Mouse (Mus musculus) testis, postnatal 14 days (tissue): ENCODE results near the gene Pfkfb4.

Source experiments
- DNase-seq: peaks from one replicate; pipeline ENCODE4 v3.0.0; 2021; ENCODE audit warnings: low spot score

Gene Pfkfb4

DNA sequence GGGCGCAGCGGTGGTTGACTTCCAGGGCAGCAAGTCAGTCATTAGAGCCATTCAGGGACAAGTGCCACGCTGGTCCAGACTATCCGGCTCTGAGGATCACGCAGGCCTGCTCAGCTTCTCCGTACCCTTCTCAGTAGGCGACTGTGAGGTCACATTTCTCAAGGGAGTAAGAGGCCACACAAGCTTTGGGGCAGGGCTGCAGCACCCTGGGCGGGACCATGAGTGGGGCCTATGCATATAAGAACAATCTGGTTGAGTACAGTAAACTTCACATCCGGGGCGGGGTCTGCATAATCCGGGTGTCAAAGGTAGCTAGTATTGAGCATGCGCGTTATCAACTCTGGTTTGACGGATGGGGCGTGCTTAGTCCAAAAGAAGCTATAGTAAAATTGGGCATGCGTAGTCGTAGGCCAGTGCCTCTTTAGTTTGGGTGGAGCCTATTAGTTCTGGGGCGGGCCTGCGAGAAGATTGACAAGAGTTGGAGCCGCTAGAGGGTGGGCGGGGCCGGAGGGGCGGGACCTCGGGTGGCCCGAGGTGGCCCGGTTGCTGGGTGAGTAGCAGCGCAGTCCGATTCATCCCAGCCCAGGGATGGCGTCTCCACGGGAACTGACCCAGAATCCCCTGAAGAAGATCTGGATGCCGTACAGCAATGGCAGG, at the start of gene Pfkfb4:
Gene Pfkfb4, plus strand, starts transcription at position 351 of the 657 bp plus-strand sequence.
- peak; percentile 93 for DNase-seq

DNA sequence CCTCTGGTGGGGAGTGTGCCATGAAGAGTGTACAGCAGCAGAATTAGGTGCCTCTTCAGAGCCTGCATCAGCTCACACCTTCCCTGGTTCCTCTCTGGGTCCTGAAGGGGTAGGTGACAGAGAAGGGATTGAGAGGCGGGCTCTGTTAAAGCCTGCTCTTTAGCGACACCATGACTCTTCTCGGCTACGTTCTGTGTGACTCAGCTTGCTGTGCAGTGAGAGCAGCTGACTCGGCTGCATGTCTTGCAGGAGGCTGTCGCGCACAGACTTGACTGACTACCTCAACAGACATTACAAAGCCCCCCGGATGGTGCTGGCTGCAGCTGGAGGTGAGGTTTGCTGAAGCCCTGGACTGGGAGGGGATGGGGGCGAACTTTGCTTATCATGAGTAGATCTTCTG, 46.5 kb upstream of the Pfkfb4 start:
- no peak for DNase-seq

DNA sequence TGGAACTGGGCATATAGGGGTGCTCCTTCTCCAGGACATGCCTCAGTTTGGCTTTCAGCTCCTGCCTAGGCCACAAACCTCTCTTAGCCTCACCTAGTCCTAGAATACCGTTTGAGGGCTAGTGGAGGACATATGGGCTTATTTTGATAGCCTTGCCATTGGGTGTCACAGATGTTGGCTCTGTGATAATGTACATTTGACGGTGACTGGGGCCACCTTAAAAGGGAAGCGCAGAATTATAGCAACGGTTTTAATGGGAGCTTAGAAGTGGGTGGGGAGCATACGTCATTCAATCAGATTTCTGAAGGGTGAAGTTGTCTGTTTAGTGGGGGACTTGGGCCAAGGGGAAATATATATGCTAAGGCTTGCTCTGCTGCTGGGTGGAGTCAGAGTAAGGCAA, 46.0 kb upstream of the Pfkfb4 start:
- no peak for DNase-seq

DNA sequence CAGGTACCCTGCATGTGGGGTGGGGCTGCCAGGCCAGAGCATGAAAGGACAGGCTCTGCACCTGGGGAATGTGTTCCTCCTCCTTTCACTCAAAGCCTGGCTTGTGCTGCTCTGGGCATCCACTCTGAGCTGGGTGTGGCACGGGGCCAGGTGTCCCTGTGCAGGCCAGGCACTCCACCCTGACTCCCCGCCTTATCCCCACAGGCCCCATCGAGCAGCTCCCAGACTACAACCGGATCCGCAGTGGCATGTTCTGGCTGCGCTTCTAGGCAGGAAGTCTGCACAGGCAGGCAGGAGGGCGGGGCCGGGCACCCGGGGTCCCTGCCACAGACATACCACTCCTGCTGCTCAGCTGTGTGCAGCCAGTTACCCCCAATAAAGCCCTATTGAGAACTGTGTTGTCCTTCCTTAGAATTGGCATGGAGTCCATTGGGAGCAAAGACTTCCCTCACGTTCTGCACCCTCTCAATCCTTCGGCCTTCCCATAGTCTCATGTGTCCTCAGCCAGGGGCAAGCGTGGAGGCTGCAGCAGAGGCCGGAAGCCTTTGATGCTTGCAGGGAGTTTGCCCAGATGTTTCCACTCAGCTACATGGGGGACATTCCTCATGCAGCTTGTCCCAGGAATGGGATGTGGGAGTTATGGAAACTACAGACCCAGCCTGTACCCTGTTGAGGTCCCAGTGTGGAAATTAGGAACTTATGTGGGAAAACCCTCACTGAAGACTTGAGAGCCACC, 42.2 kb upstream of the Pfkfb4 start:
- peak; percentile 25 for DNase-seq

DNA sequence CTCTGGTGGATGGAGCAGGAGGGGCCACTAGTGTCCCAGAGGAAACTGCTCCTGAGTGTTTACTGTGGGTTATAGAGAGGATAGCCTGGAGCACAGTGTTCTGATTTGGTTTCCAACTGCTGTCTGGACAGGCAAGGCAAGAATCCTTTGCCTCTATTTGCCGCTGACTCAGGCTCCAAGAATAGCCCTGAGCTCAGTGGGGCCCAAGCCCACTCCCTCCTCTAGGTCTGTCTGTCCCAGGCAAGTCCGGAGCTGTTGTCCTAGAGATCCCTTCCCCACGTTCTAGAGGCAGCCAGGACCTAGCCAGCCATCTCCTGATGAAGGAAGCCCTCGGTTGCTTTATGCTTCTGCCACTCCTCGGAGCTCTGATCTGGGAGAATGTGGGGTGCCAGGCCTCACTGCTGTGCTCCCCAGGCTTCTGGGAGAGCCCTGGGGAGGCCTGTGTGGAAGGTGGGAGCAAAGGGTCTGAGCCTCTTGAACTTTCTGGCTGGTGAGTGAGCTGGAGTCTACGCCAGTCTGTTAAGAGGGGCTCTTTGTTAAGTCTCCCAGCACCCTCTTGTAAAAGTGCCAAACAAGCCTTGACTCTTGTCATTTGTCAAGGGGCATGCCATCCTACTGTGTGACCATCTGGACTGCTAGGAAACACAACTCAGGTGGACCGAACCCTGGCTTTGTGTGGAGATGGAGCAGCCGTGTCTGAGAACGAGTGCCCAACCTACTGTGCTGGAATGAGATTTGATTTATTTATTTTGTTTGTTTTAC, 41.4 kb upstream of the Pfkfb4 start:
- no peak for DNase-seq

DNA sequence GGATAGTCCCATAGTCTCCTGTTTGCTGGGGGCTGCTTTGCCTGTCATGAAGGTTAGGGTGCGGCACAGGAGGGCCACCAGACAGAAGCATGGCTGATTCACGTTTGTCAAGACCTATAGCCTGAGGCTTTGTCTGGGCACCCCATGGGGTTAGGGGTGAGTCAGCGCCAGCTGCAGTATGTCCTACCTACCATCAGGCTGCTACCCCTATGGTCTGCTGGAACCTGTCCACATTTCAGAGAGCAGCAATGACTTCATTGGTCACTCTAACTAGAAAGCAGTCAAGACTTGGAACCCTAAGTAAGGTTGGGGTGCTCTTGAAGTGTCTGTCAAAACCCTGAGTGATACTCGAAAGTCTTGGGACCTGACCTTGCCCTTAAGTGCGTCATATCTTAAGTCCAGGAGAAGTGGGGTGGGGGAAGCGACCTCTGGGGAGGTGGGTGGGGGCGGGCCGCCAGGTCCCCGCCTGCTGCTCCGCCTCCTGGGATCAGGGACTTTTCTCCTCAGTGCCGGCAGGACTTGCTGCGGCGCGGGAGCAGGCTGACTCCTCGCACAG, 38.4 kb upstream of the Pfkfb4 start, which contains the start of gene Col7a1:
Gene Col7a1, plus strand, starts transcription at position 506 of the 556 bp plus-strand sequence.
- no peak for DNase-seq

DNA sequence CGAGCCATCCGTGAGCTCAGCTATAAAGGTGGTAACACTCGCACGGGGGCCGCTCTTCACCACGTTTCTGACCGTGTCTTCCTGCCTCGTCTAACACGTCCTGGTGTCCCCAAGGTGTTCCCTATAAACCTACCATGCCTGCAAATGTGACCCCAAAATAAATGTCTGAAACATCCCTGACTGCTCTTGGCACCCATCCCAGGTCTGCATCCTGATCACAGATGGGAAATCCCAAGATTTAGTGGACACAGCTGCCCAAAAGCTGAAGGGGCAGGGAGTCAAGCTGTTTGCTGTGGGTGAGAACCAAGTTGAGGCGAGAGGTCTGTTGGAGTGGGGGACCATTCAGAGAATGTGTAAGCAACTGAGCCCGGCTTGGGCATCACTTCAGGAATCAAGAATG, 36.3 kb upstream of the Pfkfb4 start:
- DNase-seq: no peak

DNA sequence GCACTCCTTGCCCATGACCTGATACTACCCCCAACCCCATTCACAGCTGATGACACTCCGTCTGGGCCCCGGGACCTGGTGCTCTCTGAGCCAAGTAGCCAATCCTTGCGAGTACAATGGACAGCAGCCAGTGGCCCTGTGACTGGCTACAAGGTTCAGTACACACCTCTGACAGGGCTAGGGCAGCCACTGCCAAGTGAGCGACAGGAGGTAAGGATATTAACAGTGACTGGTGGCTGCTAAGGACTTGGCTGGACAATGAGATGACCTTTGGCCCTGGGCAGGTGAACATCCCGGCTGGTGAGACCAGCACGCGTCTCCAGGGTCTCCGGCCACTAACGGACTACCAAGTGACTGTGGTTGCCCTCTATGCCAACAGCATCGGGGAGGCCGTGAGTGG, 35.7 kb upstream of the Pfkfb4 start:
- DNase-seq: no peak

DNA sequence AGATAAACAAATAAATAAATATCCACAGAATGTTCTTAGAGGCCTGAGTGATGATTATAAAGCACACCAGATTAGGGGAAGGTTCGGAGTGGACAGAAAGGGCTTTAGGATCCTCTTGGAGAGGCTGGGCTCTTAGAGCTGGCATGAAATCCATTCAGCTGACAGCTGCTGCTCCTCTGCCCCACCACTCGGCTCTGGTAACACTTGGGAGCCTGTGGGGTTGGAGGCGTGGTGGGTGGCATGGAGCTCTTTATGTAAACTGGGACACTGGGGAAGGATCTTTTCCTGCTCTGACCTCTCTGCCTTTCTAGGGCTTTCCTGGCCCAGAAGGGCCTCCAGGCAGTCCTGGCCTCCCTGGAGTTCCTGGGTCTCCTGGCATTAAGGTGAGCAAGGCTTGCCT, 28.0 kb upstream of the Pfkfb4 start:
- no peak for DNase-seq

DNA sequence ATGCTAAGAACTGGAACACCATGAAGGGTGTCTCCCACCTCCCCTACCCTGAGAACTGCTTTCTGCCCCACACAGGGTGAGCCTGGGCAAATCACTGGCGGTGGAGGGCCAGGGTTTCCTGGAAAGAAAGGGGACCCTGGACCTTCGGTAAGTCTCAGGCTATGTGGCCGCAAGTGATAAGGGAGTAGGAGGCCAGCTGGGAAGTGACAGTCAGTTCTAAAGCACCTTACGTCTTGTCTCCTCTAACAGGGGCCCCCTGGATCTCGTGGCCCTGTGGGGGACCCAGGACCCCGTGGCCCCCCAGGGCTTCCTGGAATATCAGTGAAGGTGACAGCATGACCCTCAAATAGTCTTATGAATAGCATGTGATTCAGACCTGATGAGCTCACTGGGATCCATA, 27.2 kb upstream of the Pfkfb4 start:
- no peak for DNase-seq

DNA sequence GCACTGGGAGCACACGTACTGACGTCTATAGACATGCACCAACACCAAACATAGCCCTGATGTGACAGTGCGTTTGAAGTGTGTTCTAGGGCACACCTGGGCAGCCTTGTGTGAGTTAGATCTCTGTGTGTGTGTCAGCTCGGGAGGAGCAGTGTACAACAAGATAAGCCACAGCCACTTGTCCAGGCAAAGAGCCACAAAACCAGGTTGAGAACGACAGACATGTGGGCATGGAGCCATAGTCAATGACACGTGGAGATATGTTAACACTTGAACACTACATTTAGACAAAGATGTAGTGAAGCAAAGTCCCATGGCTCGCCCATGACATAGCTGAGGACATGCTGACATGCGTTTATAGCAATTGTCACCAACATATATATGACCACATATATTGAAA, 21.0 kb upstream of the Pfkfb4 start:
- no peak for DNase-seq

DNA sequence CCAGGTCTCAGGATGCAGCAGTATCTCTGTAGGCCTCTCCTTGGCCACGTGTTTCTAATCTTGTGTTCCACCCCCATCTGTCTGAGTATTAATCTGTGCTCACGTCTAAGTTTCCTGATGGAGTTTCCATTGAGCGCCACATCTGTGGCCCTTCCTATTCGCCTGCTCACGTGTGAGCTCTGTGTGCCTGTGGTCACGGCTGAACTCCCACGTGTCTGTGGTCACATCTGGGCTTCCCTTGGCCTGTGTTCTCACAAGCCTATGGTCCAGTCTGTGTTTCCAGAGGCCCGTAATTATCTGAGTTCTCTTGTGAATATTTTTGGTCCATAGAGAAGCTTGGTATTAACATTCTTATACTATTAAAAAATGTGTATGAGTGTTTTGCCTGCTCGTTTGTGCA, 15.1 kb upstream of the Pfkfb4 start:
- DNase-seq: no peak

DNA sequence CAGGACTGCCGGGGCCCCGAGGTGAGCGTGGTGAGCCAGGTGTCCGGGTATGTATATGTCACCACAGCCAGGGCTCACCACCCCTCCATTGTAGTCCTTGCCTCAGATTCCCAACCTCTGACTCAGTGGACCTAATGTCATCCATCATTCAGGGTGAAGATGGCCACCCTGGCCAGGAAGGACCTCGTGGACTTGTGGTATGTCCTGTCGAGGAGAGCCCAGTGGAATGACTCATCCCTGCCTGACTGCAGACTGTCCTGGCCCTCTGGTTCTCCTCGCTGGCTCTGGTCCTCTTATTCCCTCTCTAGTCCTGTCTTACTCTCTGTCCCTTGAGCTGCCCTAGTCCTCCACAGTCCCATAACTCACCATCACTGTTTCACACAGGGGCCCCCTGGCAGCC, 13.6 kb upstream of the Pfkfb4 start:
- DNase-seq: no peak

DNA sequence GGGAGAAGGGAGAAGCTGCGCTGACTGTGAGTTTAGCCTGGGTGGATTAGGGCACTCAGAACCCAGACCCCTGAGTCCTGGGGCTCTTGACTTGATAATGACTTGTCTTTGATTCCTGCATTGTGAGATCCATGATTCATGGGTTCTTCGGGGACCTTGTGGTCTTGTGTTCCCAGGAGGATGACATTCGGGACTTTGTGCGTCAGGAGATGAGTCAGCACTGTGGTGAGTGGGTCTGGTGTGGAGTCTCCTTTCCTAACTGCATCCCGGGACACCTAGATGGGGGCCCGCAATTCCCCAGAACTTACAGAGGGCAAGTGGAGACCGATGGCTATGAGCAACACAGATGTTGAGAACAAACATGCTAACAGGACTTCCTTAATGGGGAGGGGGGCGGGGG, 9.1 kb upstream of the Pfkfb4 start:
- DNase-seq: no peak

DNA sequence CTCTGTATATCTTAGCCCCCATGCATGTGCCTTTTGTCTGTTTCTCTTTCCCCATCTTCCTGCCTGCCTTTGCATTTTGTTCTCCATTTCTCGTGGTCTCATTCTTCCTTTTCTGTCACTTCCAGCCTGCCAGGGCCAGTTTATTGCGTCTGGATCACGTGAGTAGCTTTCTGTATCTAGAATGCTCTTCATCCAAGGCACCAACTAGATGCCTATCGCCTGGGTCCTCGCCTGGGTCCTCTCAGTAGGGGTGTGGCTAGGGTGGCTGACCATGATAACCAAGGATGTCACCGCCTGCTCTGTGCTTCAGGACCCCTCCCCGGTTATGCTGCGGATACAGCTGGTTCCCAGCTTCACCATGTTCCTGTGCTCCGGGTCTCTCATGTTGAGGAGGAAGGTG, 8.4 kb upstream of the Pfkfb4 start:
- no peak for DNase-seq

DNA sequence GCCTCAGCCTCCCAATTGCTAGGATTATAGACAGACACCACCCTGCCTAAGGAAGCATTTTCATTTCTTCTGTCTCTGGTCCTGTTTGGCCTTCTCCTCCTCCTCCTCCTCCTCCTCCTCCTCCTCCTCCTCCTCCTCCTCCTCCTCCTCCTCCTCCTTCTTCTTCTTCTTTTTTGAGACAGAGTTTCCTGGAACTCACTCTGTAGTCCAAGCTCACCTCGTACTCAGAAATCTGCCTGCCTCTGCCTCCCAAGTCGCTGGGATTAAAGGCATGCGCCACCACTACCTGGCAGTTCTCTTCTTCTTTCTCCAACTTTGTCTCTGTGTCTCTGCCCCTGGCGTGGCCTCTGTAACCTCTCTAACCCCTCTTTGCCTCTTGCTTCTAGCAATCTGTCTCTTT, 5.9 kb upstream of the Pfkfb4 start, which contains the start of gene Ucn2:
Gene Ucn2, plus strand, starts transcription at position 301 of the 400 bp plus-strand sequence.
- DNase-seq: no peak

DNA sequence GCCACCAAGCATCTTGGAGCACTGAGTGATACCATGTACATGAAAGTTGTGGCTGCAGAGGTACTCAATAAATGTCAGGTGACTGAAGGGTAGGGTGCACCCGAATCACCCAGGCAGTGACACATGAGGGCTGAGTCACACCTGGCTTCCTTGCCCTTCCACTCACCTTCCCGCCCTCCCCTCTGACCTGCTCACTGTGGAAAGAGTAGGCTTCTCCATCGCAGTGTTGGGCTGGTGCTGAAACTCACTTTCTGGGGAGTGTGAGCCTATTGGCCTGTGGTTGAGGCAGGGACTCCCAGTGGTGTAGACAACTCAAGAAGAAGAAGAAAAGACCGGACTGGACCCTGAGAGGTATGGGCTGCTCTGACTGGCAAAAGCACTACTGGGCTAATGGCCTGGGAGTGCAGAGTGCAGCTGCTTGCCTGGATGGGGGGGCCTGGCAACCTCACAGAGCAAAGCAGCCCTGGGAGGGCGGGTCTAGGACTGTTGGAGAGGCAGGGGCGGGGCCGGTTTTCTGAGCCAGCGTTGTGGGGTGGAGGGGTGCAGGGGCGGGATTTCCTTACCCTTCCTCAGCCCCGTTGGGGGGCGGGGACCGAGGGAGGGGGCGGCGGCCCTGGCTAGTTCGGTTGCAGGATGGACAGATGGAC, 3.8 kb upstream of the Pfkfb4 start:
- no peak for DNase-seq

DNA sequence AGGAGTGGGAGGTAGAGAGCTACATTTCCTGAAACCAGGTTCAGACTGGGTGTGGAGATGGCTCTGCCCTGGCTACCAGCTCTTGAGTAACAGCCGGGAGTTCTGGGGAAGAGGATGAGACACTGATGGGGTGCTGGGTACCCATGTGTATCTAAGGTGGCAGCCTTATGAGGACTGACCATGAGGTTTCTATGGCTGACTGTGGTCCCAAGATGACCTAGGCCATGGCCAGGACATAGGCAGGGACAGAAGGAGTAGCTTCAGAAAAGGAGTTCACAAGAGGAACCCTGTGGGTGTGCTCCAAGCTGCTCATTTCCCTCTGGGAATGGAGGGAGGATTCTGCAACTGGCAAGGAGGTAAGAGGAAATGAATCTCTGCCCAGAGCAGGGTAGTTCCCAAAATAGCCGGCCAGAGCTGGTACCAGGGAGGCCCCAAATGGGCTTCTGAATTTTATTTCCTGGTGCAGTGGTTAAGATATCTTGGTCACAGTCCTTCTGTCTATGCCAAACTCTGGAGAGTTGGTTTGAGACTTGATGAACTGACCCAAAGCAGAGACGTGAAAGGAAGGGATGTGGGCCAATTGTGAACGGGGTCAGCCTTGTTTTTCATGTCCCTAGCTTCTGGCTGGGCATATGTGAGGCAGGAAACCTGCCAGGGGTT, 1.6 kb upstream of the Pfkfb4 start:
- DNase-seq: no peak

DNA sequence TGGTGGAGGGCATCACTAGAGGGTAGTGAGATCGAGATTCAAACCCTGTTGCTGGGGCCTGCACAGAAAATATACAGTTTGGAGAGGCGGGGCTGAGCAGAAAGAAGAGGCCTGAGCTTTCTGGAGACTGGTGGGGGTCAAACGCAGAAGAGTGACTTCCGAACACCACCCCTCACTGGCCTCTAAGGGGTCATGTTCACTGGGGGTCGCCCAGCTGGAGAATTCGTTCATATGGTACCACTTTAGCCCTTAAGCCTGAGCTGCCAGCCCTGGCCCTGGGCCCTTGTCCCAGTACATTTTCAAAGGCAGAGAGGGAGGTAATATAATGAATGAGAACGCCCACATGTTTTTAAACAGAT, 1.1 kb upstream of the Pfkfb4 start:
- DNase-seq: no peak

DNA sequence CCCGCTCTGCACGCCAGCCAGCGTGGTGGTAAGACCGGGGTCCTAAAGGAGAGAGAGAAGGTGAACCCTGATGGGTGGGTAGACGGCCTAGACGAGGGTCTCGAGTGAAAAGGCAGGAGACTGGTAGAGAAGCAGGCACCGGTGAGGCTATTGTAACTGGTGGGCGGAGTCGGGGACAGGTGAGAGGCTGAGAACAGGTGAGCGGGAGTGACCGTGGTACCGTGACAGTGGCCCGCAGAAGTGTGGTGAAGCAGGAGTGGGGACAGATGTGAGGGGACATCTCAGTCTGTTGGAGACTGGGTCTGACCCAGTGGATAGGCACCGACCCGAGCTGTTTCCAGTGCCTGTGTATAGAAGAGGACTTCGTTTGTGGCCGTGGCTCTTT, 499 bp downstream of the Pfkfb4 start:
- no peak for DNase-seq

DNA sequence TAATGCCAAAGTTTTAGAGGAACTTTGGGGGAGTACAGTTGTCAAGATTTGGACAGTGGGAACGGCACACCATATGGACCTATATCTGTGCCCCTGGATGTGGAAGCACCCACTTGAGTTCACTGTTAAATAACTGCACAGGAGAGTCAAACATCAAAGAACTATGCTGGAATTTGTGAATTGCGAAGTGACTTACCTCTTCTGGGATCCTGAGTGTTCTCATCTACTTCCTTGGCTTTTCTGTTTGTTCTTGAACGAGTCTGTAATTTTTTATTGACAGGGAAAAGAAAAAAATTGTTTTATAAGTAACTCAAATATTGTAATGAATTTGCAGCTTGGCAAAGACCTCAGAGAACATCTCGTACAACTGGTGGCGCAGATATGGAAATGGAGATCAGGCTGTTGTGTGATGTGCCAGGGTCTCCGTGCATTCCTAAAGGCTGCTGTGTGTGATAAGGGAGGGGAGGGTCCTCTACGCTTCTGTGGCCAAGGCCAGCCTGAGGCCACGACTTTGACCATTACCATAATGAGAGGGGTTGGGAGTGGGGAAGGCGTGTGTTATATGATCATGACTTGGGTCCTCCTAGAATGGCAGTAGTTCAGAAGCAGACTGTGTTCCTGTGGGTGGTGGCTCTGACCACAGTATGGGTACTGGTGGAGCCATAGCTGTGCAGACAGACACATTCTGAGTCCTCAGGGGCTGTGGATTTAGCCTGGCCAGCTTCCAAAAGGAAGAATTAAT, 1.2 kb downstream of the Pfkfb4 start:
- peak; percentile 63 for DNase-seq
